Mouse (Mus musculus): Measurements from ENCODE around the gene Gse1.

GRCm38 (mm10) chr8:120377803-120378189 is 149.5 kb downstream of the Gse1 start:
- TF ChIP-seq CEBPB (IDR thresholded peaks at IDR 0.05; ENCODE audit: insufficient read depth, poor library complexity, severe bottlenecking) (no peak), MYOG (IDR thresholded peaks at IDR 0.05; ENCODE audit: control insufficient read depth in 1 of 3, insufficient read depth in 1 of 3, insufficient read length in 2 of 3, low read depth in 2 of 3) (no peak), TCF3 (IDR thresholded peaks at IDR 0.05; ENCODE audit: insufficient read length, low read depth) (no peak), POLR2A (IDR thresholded peaks at IDR 0.05; ENCODE audit: insufficient read length, low read depth) (no peak), TCF12 (IDR thresholded peaks at IDR 0.05; ENCODE audit: insufficient read depth, poor library complexity, severe bottlenecking) (no peak)

Measured in myocyte (in vitro differentiated cells).